Mouse (Mus musculus) forebrain, embryonic 16.5 days (tissue): Measurements from ENCODE around the gene St14. TPM values are rescaled to one million over a fixed set of nuclear protein-coding genes. Genes with fewer than 3 reads are reported as not detected.

ENCODE experiments used
- ATAC-seq: fragments of 200-750 bp; cut with Nextera tagmentation; 2 replicates; pipeline ENCODE4 v1.8.0; 2017; ENCODE audit warnings: mild to moderate bottlenecking, moderate library complexity
- H3K27ac ChIP-seq: fragments of 300-500 bp; sonication (generic); 2 replicates; pipeline ENCODE4 v1.5.1; 2014; ENCODE audit warnings: low read length, control low read depth
- H3K27me3 ChIP-seq: fragments of 300-500 bp; sonication (generic); replicated peaks from 2 replicates; pipeline ENCODE4 v1.6.1; 2014; ENCODE audit warnings: low read length; ENCODE audit not compliant: control insufficient read depth, insufficient read depth
- H3K36me3 ChIP-seq: fragments of 300-500 bp; sonication (generic); 2 replicates; pipeline ENCODE4 v1.6.1; 2014; ENCODE audit not compliant: control insufficient read depth, insufficient read depth
- H3K4me1 ChIP-seq: fragments of 300-500 bp; sonication (generic); replicated peaks from 2 replicates; pipeline ENCODE4 v1.6.1; 2014; ENCODE audit warnings: low read length; ENCODE audit not compliant: control insufficient read depth, insufficient read depth
- H3K4me2 ChIP-seq: fragments of 300-500 bp; sonication (generic); 2 replicates; pipeline ENCODE4 v1.6.1; 2014; ENCODE audit warnings: mild to moderate bottlenecking, low read length, control low read depth
- H3K4me3 ChIP-seq: fragments of 300-500 bp; sonication (generic); replicated peaks from 2 replicates; pipeline ENCODE4 v1.5.1; 2014; ENCODE audit warnings: mild to moderate bottlenecking, low read length, control low read depth
- H3K9ac ChIP-seq: fragments of 300-500 bp; sonication (generic); replicated peaks from 2 replicates; pipeline ENCODE4 v1.6.1; 2014; ENCODE audit warnings: low read depth, low read length, control low read depth
- H3K9me3 ChIP-seq: fragments of 300-500 bp; sonication (generic); 2 replicates; pipeline ENCODE4 v1.6.1; 2016; ENCODE audit warnings: low read length; ENCODE audit not compliant: control insufficient read depth
- WGBS: fragments of 180-500 bp; shearing (Covaris S2); extraction: QIAGEN DNeasy Blood & Tissue Kit; methylation state at CpG from one replicate; pipeline ENCODE4 v1.1.7; 2014; 5-methylcytosine and 5-hydroxymethylcytosine counted together
- polyA plus RNA-seq: library from polyadenylated mRNA; unstranded; fragments of >200 nt; fragmentation: Nextera tagmentation; extraction: Ambion mirVana; gene quantifications from 2 replicates; pipeline ENCODE4 v1.2.1, GENCODE M21; 2015

Gene St14
- polyA plus RNA-seq, 1 experiment from 2014 or later, result 0.63 TPM

DNA sequence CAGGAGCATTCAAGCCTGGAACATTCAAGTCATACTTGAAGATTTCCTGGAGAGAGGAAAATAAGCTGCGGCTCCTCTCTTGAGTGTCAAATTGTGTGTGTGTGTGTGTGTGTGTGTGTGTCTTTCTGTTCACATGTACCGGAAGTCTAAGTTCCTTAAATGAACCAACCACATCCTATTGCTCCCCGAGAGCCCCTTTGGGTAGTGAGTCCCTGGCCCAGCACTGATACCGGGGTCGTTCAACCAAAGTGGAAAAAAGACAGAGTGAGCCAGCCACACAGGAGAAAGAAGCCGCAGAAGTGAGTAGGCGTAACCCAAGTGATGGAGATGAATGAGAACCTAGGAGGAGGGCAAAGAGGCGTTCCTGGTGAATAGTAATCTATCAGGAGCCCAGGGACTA is 1.7 kb downstream of the St14 start:
- no peaks in the 10 kb centered on the region for H3K9me3 ChIP-seq
- H3K9ac ChIP-seq, result no peak overlapping the region; the same call in 1 of the 2 replicates
- no peak overlapping the region for H3K27ac ChIP-seq
- no peak overlapping the region for H3K4me3 ChIP-seq
- H3K36me3 ChIP-seq, result no peaks in the 10 kb centered on the region
- H3K4me2 ChIP-seq, result no peak overlapping the region
- H3K27me3 ChIP-seq, result peaks cover 45% of the 10 kb centered on the region
- 71% methylated on average over 8 of the region's 8 CpGs for WGBS
- ATAC-seq, result no peak
- peaks cover 16% of the 10 kb centered on the region for H3K4me1 ChIP-seq

DNA sequence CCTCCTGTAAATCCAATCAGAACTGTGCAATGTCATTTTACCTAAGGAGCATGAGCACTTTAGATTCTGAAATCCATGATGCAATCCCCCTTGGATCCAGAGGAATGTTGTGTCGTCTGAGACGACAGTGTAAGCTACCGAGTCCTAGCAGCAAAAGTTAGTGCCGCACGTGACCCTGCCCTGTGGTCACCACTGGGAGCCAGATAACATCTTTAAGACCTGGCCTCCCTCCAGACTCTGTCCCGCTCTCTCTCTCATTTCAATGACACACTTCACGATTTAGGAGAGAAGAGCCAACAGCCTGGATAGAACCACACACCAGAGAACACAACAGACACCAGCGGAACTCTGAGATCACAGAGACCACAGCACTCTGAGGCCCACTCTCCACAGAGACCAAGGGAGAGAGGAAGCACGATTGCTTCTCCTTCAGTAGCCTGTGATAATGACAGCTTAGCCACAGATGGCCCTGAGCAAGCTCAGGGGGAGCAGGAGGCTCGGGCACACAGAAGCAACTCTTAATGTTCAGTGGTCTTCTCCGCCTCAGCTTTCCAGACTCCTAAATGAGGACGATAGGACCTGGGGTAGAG is 3.7 kb downstream of the St14 start:
- WGBS, result 90% methylated on average over 12 of the region's 12 CpGs
- no peaks in the 10 kb centered on the region for H3K9me3 ChIP-seq
- no peak overlapping the region for H3K4me2 ChIP-seq
- H3K36me3 ChIP-seq, result no peaks in the 10 kb centered on the region
- H3K4me3 ChIP-seq, result no peak overlapping the region
- H3K9ac ChIP-seq, result no peak overlapping the region
- H3K27ac ChIP-seq, result no peak overlapping the region
- H3K27me3 ChIP-seq, result peaks cover 36% of the 10 kb centered on the region
- no peak for ATAC-seq
- H3K4me1 ChIP-seq, result peaks cover 16% of the 10 kb centered on the region

DNA sequence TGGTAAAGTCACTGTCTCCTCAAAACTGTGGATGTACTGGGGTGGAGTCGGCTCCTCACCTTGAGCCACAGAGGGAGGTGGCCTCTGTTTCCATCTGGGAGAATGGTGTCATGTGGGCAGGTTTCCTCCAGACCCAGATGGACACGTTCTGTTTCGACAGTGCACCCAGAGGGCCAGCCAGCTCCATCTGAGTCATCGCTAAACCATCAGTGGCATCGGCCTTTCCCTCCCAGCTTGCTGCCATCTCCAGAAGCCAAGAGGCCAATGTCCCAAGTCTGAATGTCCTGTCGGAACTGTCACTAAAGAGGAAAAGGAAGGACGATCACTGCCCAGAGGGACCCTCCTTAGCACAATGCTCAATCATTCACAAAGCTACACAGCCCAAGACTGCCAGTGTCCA is 5.6 kb downstream of the St14 start:
- 92% methylated on average over 7 of the region's 7 CpGs for WGBS
- no peak for ATAC-seq

DNA sequence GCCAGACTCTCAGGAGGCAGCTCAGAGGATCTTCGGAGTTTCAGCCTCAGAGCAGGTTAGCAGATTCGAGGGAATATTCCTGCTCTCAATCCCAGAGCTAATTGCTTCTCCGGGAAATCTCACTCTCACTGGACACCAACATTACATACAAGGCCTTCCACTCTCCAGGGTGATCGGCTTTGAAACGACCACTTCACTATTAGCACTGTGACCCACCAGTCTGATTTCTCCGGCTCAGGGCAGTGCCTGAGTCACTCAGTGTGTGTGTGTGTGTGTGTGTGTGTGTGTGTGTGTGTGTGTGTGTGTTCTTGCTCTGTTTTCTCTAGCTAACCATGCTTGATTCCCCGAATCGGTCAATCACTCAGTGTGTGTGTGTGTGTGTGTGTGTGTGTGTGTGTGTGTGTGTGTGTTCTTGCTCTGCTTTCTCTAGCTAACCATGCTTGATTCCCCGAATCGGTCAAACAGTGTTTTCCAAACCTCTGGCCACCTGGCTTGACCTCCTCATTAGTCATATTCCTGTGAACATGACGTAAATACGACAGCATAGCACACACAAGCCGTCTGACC is 9.1 kb downstream of the St14 start:
- no peaks in the 10 kb centered on the region for H3K36me3 ChIP-seq
- H3K27ac ChIP-seq, result no peak overlapping the region
- WGBS, result 38% methylated on average over 12 of the region's 13 CpGs
- H3K9ac ChIP-seq, result no peak overlapping the region
- H3K4me1 ChIP-seq, result peaks cover 4% of the 10 kb centered on the region
- H3K27me3 ChIP-seq, result no peaks in the 10 kb centered on the region
- H3K4me2 ChIP-seq, result no peak overlapping the region
- no peaks in the 10 kb centered on the region for H3K9me3 ChIP-seq
- no peak overlapping the region for H3K4me3 ChIP-seq
- no peak for ATAC-seq

More for the DNA sequence above, 5.6 kb downstream of the St14 start:
- H3K27me3 ChIP-seq, result peaks cover 18% of the 10 kb centered on the region
- H3K4me1 ChIP-seq, result peaks cover 13% of the 10 kb centered on the region
- H3K4me3 ChIP-seq, result no peak overlapping the region
- no peaks in the 10 kb centered on the region for H3K36me3 ChIP-seq
- no peaks in the 10 kb centered on the region for H3K9me3 ChIP-seq
- H3K27ac ChIP-seq, result no peak overlapping the region
- no peak overlapping the region for H3K9ac ChIP-seq
- no peak overlapping the region for H3K4me2 ChIP-seq

DNA sequence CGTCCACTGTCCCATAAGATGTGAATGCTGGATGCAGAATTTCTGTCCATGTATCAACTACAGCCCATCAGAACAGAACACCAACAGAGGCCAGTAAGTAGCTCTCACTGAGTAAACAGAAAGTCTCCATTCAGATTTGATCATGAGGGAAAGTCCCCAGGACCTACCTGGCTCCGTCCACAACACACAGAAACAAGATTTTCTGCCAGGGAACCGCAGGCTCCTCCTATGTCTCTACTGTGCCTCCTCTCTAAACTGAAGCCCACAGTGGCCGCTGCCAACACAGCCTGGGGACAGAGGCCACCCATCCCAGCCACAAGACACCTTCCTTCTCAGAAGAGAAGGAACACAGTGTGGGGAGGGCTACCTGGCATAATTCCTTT is 11.1 kb downstream of the St14 start:
- H3K36me3 ChIP-seq, result no peaks in the 10 kb centered on the region
- 61% methylated on average over 4 of the region's 4 CpGs for WGBS
- H3K4me3 ChIP-seq, result no peak overlapping the region
- no peak for ATAC-seq
- H3K4me1 ChIP-seq, result peaks cover 4% of the 10 kb centered on the region
- H3K9me3 ChIP-seq, result no peaks in the 10 kb centered on the region
- H3K27ac ChIP-seq, result no peak overlapping the region
- no peak overlapping the region for H3K9ac ChIP-seq
- no peaks in the 10 kb centered on the region for H3K27me3 ChIP-seq
- H3K4me2 ChIP-seq, result no peak overlapping the region

DNA sequence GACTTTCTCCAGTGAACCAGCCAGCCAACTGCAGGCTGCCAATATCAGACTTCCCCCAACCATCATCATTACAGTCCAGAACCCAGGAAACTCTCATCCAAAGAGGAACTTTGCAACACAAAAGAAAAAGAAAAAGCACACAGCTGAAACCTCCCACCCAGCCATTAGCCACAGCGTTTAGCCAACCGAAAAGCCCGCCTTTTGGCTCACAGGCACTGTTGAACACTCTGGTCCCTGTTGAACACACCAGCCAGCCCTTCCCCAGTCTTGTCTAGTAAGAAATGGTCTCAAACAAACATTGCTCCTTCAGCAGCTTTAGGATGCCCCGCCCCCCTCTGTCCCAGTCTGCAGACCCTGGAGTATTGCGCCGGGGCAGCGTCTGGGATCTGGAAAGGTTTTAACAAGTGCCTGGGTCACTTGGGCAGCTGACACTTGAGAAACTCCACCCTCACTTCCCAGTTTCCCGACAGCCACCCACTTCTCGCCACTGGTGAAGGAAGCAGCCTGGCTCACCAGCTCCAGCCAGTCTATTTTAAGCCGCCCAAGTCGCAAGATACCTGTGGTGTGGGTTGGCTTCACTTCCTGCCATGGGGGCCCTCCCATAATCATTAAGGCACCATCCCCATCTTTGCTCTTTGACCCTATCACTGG is 11.6 kb downstream of the St14 start:
- WGBS, result 56% methylated on average over 11 of the region's 11 CpGs
- peak; percentile 58; the same call in 1 of the 2 replicates for ATAC-seq

DNA sequence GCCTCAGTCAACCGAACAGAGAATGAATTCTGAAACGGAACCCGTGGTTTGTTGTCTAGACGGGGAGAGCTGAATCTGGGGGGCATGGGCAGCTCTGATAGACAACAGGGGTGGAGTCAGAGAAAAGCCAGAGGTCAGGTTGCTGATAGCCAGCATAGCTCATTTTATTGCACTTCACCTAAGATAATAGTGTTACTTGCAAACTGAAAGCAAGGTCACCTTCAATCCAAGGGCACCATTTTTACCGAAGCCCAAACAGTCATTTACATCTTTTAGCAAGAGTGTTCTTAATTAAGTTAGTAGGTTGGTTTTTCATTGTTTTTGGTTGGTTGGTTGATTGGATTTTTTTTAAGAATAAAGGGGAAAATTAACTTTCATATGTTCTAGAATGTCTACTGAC is 12.2 kb downstream of the St14 start:
- Histone ChIP-seq H3K4me1 (peaks cover 4% of the 10 kb centered on the region), H3K27me3 (no peaks in the 10 kb centered on the region), H3K9ac (no peak overlapping the region), H3K4me3 (no peak overlapping the region), H3K9me3 (no peaks in the 10 kb centered on the region), H3K36me3 (no peaks in the 10 kb centered on the region), H3K27ac (no peak overlapping the region), H3K4me2 (no peak overlapping the region)
- ATAC-seq, result no peak
- WGBS, result 80% methylated on average over 5 of the region's 5 CpGs

More for the DNA sequence above, 11.6 kb downstream of the St14 start:
- Histone ChIP-seq H3K27ac (no peak overlapping the region), H3K4me1 (peaks cover 4% of the 10 kb centered on the region), H3K4me2 (no peak overlapping the region), H3K9ac (no peak overlapping the region), H3K9me3 (no peaks in the 10 kb centered on the region), H3K27me3 (no peaks in the 10 kb centered on the region), H3K4me3 (no peak overlapping the region), H3K36me3 (no peaks in the 10 kb centered on the region)

DNA sequence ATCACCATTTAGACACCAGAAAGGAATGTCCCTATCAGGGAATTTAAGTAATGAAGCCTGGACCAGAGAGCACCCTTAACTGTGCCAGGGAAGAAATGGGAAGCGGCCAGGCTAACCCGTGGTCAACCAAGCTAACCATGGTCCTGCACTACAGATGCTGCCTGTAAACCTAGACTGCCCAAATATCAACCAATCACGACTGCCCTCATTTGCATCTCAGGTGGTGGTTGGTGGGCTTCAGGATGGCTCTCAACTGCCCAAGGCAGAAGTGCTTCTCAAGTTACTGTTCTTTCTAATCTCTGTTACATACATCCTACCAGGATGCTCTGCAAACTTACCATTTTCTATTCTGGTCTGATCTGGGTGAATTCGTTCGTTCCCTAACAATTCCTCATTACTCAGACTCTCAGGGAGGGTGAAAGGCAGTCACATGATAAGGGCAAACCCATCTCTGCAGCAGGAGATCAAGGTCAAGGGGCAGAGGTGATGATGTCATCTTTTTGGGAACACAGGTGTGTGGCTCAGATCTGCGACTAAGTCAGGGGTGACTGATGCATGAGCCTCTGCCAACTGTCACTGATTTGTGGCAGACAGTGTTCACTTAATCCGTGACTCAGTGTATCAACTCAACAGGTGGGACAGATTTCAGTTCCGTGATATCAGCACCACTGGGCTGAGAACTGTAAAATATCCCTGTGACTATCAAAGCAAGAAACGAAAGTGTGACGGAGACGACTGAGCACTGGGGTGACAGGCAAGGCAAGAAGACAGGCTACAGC is 12.9 kb downstream of the St14 start:
- Histone ChIP-seq H3K27ac (no peak overlapping the region), H3K9me3 (no peaks in the 10 kb centered on the region), H3K4me2 (no peak overlapping the region), H3K27me3 (no peaks in the 10 kb centered on the region), H3K36me3 (no peaks in the 10 kb centered on the region), H3K9ac (no peak overlapping the region), H3K4me3 (no peak overlapping the region), H3K4me1 (peaks cover 4% of the 10 kb centered on the region)
- no peak for ATAC-seq
- 47% methylated on average over 11 of the region's 11 CpGs for WGBS

DNA sequence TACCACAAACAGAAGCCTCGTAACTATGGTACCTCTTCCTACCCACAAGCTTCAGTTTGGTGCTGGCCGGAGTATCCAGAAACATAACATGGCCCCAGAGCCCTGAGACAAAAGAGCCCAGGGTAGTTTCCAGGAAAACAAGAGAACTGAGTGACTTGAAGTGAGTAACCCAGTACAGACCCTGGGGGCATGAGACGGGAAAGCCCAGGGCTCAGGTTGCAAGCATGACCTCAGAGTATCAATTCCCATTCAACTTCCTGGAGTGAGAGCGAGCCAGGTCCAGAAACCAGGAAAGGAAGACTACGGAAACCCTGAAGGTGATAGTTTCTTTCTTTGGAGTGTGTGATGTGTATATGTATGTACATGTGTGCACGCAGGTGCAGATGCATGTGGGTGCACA is 14.2 kb downstream of the St14 start:
- ATAC-seq, result no peak
- Histone ChIP-seq H3K4me3 (no peak overlapping the region), H3K9ac (no peak overlapping the region), H3K36me3 (no peaks in the 10 kb centered on the region), H3K27me3 (no peaks in the 10 kb centered on the region), H3K4me1 (peaks cover 4% of the 10 kb centered on the region), H3K9me3 (no peaks in the 10 kb centered on the region), H3K4me2 (no peak overlapping the region), H3K27ac (no peak overlapping the region)
- 86% methylated on average over 6 of the region's 6 CpGs for WGBS
